Mouse (Mus musculus) kidney, embryonic 14.5 days (tissue): ENCODE measurements at regions not wholly inside any gene's neighbourhood (a gene's known extent, or its start where the extent isn't known, plus 50 kb on each side); places are given as distances from the start of the nearest gene placed in this dataset.

Experiments
- ATAC-seq: fragments of 200-750 bp; cut with Nextera tagmentation; 2 replicates; pipeline ENCODE4 v1.8.0; 2017; ENCODE audit warnings: moderate number of reproducible peaks, mild to moderate bottlenecking, moderate TSS enrichment, moderate library complexity; ENCODE audit not compliant: low FRiP score, low TSS enrichment
- H3K27ac ChIP-seq: fragments of 300-500 bp; sonication (generic); 2 replicates; pipeline ENCODE4 v1.5.1; 2014; ENCODE audit warnings: low read depth, mild to moderate bottlenecking, low read length, moderate library complexity, mixed read lengths
- H3K27me3 ChIP-seq: fragments of 300-500 bp; sonication (generic); 2 replicates; pipeline ENCODE4 v1.6.1; 2014; ENCODE audit warnings: mild to moderate bottlenecking, low read length; ENCODE audit not compliant: control insufficient read depth, insufficient read depth
- H3K36me3 ChIP-seq: fragments of 300-500 bp; sonication (generic); 2 replicates; pipeline ENCODE4 v1.6.1; 2014; ENCODE audit warnings: low read length, mixed read lengths; ENCODE audit not compliant: control insufficient read depth, insufficient read depth
- H3K4me1 ChIP-seq: fragments of 300-500 bp; sonication (generic); 2 replicates; pipeline ENCODE4 v1.6.1; 2014; ENCODE audit warnings: low read length, mixed read lengths; ENCODE audit not compliant: control insufficient read depth, insufficient read depth
- H3K4me2 ChIP-seq: fragments of 300-500 bp; sonication (generic); replicated peaks from 2 replicates; pipeline ENCODE4 v1.6.1; 2014; ENCODE audit warnings: low read depth, mild to moderate bottlenecking, low read length
- H3K4me3 ChIP-seq: fragments of 300-500 bp; sonication (generic); 2 replicates; pipeline ENCODE4 v1.5.1; 2014; ENCODE audit warnings: mild to moderate bottlenecking, low read length
- H3K9ac ChIP-seq: fragments of 300-500 bp; sonication (generic); 2 replicates; pipeline ENCODE4 v1.6.1; 2014; ENCODE audit warnings: low read depth, mild to moderate bottlenecking, low read length, moderate library complexity
- H3K9me3 ChIP-seq: fragments of 300-500 bp; sonication (generic); 2 replicates; pipeline ENCODE4 v1.6.1; 2016; ENCODE audit warnings: low read length; ENCODE audit not compliant: control insufficient read depth
- WGBS: fragments of 180-500 bp; shearing (Covaris S2); extraction: QIAGEN DNeasy Blood & Tissue Kit; methylation state at CpG from one replicate; pipeline ENCODE4 v1.1.7; 2014; 5-methylcytosine and 5-hydroxymethylcytosine counted together

- 66% methylated on average over 7 of the region's 7 CpGs for WGBS
- Histone ChIP-seq H3K4me2 (no peak overlapping the region), H3K4me1 (no peaks in the 10 kb centered on the region), H3K9ac (no peak overlapping the region), H3K27ac (no peak overlapping the region), H3K27me3 (no peaks in the 10 kb centered on the region), H3K36me3 (no peaks in the 10 kb centered on the region), H3K4me3 (no peak overlapping the region), H3K9me3 (no peaks in the 10 kb centered on the region)
- ATAC-seq = no peak
These were observed 86.0 kb upstream of the Htr1f start for GRCm38 (mm10) chr16:65191574-65192149.

GRCm38 (mm10) chr16:65174561-65174960, 68.9 kb upstream of the Htr1f start:
- no peak for ATAC-seq
- no peak overlapping the region for H3K4me2 ChIP-seq
- 40% methylated on average over 3 of the region's 3 CpGs for WGBS

GRCm38 (mm10) chr16:65167151-65167550, 61.5 kb upstream of the Htr1f start:
- no peak for ATAC-seq
- no peak overlapping the region for H3K4me2 ChIP-seq
- no peak overlapping the region for H3K27ac ChIP-seq
- no peaks in the 10 kb centered on the region for H3K4me1 ChIP-seq
- WGBS = 51% methylated on average over 6 of the region's 6 CpGs
- no peaks in the 10 kb centered on the region for H3K36me3 ChIP-seq
- no peak overlapping the region for H3K9ac ChIP-seq
- no peaks in the 10 kb centered on the region for H3K9me3 ChIP-seq
- H3K27me3 ChIP-seq = no peaks in the 10 kb centered on the region
- no peak overlapping the region for H3K4me3 ChIP-seq

More at GRCm38 (mm10) chr16:65174561-65174960, 68.9 kb upstream of the Htr1f start:
- Histone ChIP-seq H3K4me1 (no peaks in the 10 kb centered on the region), H3K27me3 (no peaks in the 10 kb centered on the region), H3K9me3 (no peaks in the 10 kb centered on the region), H3K27ac (no peak overlapping the region), H3K4me3 (no peak overlapping the region), H3K9ac (no peak overlapping the region), H3K36me3 (no peaks in the 10 kb centered on the region)

- H3K27me3 ChIP-seq = no peaks in the 10 kb centered on the region
- WGBS = 77% methylated on average over 3 of the region's 3 CpGs
- no peak overlapping the region for H3K4me2 ChIP-seq
- no peaks in the 10 kb centered on the region for H3K36me3 ChIP-seq
- ATAC-seq = no peak
- no peak overlapping the region for H3K4me3 ChIP-seq
- no peak overlapping the region for H3K27ac ChIP-seq
- H3K4me1 ChIP-seq = no peaks in the 10 kb centered on the region
- H3K9ac ChIP-seq = no peak overlapping the region
- no peaks in the 10 kb centered on the region for H3K9me3 ChIP-seq
These were observed 57.1 kb upstream of the Htr1f start for GRCm38 (mm10) chr16:65162766-65163165.

GRCm38 (mm10) chr16:65160286-65160685, 54.6 kb upstream of the Htr1f start:
- H3K4me1 ChIP-seq = no peaks in the 10 kb centered on the region
- no peaks in the 10 kb centered on the region for H3K9me3 ChIP-seq
- WGBS = 54% methylated on average over 3 of the region's 3 CpGs
- no peak overlapping the region for H3K4me3 ChIP-seq
- no peak overlapping the region for H3K9ac ChIP-seq
- no peak overlapping the region for H3K27ac ChIP-seq
- H3K36me3 ChIP-seq = no peaks in the 10 kb centered on the region
- H3K4me2 ChIP-seq = no peak overlapping the region
- 0 out of 2 replicates have a peak, but pooled peaks have one; percentile 28 for ATAC-seq
- H3K27me3 ChIP-seq = no peaks in the 10 kb centered on the region

- no peak for ATAC-seq
- Histone ChIP-seq H3K27me3 (no peaks in the 10 kb centered on the region), H3K9ac (no peak overlapping the region), H3K27ac (no peak overlapping the region), H3K36me3 (no peaks in the 10 kb centered on the region), H3K4me2 (no peak overlapping the region), H3K4me3 (no peak overlapping the region), H3K9me3 (no peaks in the 10 kb centered on the region), H3K4me1 (no peaks in the 10 kb centered on the region)
- 84% methylated on average over 1 of the region's 1 CpGs for WGBS
These were observed 49.9 kb upstream of the Htr1f start for GRCm38 (mm10) chr16:65155536-65155935.
